Mouse (Mus musculus): ENCODE measurements around the gene Ezh1. TPM values are rescaled to one million over a fixed set of nuclear protein-coding genes. Genes with fewer than 3 reads are reported as not detected.

The Ezh1 gene
- polyA plus RNA-seq, 2 experiments from 2014 or later, result 48.1 to 52.2 TPM

- ATAC-seq, result no peak
These were observed 26.7 kb downstream of the Ezh1 start for GRCm38 (mm10) chr11:101199555-101199954.

- ATAC-seq, result peak; percentile 76
These were observed 30.1 kb downstream of the Ezh1 start for GRCm38 (mm10) chr11:101196175-101196574.

GRCm38 (mm10) chr11:101195571-101195970 lies 30.7 kb downstream of the Ezh1 start:
- no peak for ATAC-seq

GRCm38 (mm10) chr11:101195101-101195500 lies 31.2 kb downstream of the Ezh1 start:
- ATAC-seq, result no peak

GRCm38 (mm10) chr11:101194643-101195042 lies 31.6 kb downstream of the Ezh1 start:
- no peak for ATAC-seq

GRCm38 (mm10) chr11:101194137-101194536 lies 32.1 kb downstream of the Ezh1 start:
- ATAC-seq, result no peak

GRCm38 (mm10) chr11:101193076-101193475 lies 33.2 kb downstream of the Ezh1 start:
- no peak for ATAC-seq

- no peak for ATAC-seq
These were observed 33.6 kb downstream of the Ezh1 start for GRCm38 (mm10) chr11:101192646-101193045.

- ATAC-seq, result no peak
These were observed 34.3 kb downstream of the Ezh1 start for GRCm38 (mm10) chr11:101191919-101192470.

GRCm38 (mm10) chr11:101190913-101191907 lies 35.1 kb downstream of the Ezh1 start:
- no peak for ATAC-seq

GRCm38 (mm10) chr11:101190181-101190912 lies 35.9 kb downstream of the Ezh1 start:
- ATAC-seq, result no peak

GRCm38 (mm10) chr11:101189495-101190180 lies 36.6 kb downstream of the Ezh1 start:
- ATAC-seq, result no peak

GRCm38 (mm10) chr11:101188166-101188805 lies 38.0 kb downstream of the Ezh1 start:
- ATAC-seq, result no peak

GRCm38 (mm10) chr11:101187541-101187940 lies 38.7 kb downstream of the Ezh1 start:
- ATAC-seq, result no peak

- ATAC-seq, result no peak
These were observed 39.6 kb downstream of the Ezh1 start for GRCm38 (mm10) chr11:101186526-101187247.

GRCm38 (mm10) chr11:101185441-101185840 lies 40.8 kb downstream of the Ezh1 start:
- ATAC-seq, result no peak

- ATAC-seq, result no peak
These were observed 41.3 kb downstream of the Ezh1 start for GRCm38 (mm10) chr11:101184984-101185383.

GRCm38 (mm10) chr11:101182771-101183517 lies 43.3 kb downstream of the Ezh1 start:
- ATAC-seq, result no peak

GRCm38 (mm10) chr11:101181961-101182360 lies 44.3 kb downstream of the Ezh1 start:
- ATAC-seq, result no peak
